Mouse (Mus musculus) c-Kit-negative CD71-positive TER-119-positive erythroid progenitor cells, embryonic 14.5 days (primary cell): ENCODE results near the gene Zfp639.

Experiments
- DNase-seq: peaks from one replicate; pipeline ENCODE4 v3.0.0-alpha.2; 2013; ENCODE audit warnings: low read depth, low spot score

The Zfp639 gene

GRCm38 (mm10) chr3:32509496-32510374 lies at the start of gene Zfp639:
Zfp639 (plus strand) TSS chr3:32510259.
- no peak for DNase-seq

- DNase-seq: no peak
Measured at GRCm38 (mm10) chr3:32467321-32467720, 42.7 kb upstream of the Zfp639 start.

GRCm38 (mm10) chr3:32468411-32468810 lies 41.6 kb upstream of the Zfp639 start:
- no peak for DNase-seq

GRCm38 (mm10) chr3:32470449-32470848 lies 39.6 kb upstream of the Zfp639 start:
- DNase-seq: no peak

GRCm38 (mm10) chr3:32471098-32471497 lies 39.0 kb upstream of the Zfp639 start:
- no peak for DNase-seq

- DNase-seq: no peak
Measured at GRCm38 (mm10) chr3:32472191-32472900, 37.7 kb upstream of the Zfp639 start.

- DNase-seq: no peak
Measured at GRCm38 (mm10) chr3:32473184-32473583, 36.9 kb upstream of the Zfp639 start.

- no peak for DNase-seq
Measured at GRCm38 (mm10) chr3:32479961-32480360, 30.1 kb upstream of the Zfp639 start.

GRCm38 (mm10) chr3:32483035-32483434 lies 27.0 kb upstream of the Zfp639 start:
- no peak for DNase-seq

GRCm38 (mm10) chr3:32486543-32486942 lies 23.5 kb upstream of the Zfp639 start:
- no peak for DNase-seq

GRCm38 (mm10) chr3:32488172-32488571 lies 21.9 kb upstream of the Zfp639 start:
- no peak for DNase-seq

GRCm38 (mm10) chr3:32490076-32490927 lies 19.8 kb upstream of the Zfp639 start:
- DNase-seq: no peak

- DNase-seq: no peak
Measured at GRCm38 (mm10) chr3:32490928-32491315, 19.1 kb upstream of the Zfp639 start.

GRCm38 (mm10) chr3:32492097-32493090 lies 17.7 kb upstream of the Zfp639 start, which contains the start of gene Kcnmb3:
Kcnmb3 (minus strand) TSS chr3:32492231.
- no peak for DNase-seq

GRCm38 (mm10) chr3:32494387-32495087 lies 15.5 kb upstream of the Zfp639 start:
- no peak for DNase-seq

- no peak for DNase-seq
Measured at GRCm38 (mm10) chr3:32495088-32495770, 14.8 kb upstream of the Zfp639 start.

- DNase-seq: no peak
Measured at GRCm38 (mm10) chr3:32495856-32496710, 14.0 kb upstream of the Zfp639 start.

- no peak for DNase-seq
Measured at GRCm38 (mm10) chr3:32496711-32497070, 13.4 kb upstream of the Zfp639 start.
